Mouse (Mus musculus) neural tube, embryonic 12.5 days (tissue): ENCODE measurements around the gene Wdr11. TPM values are rescaled to one million over a fixed set of nuclear protein-coding genes. Genes with fewer than 3 reads are reported as not detected.

Experiments
- ATAC-seq: fragments of 200-750 bp; cut with Nextera tagmentation; 2 replicates; pipeline ENCODE4 v1.8.0; 2017; ENCODE audit warnings: low read depth, mild to moderate bottlenecking, moderate TSS enrichment, moderate library complexity; ENCODE audit not compliant: low FRiP score
- H3K27ac ChIP-seq: fragments of 300-500 bp; sonication (generic); 2 replicates; pipeline ENCODE4 v1.5.1; 2016
- H3K27me3 ChIP-seq: fragments of 300-500 bp; sonication (generic); replicated peaks from 2 replicates; pipeline ENCODE4 v1.6.1; 2016; ENCODE audit warnings: mild to moderate bottlenecking
- H3K36me3 ChIP-seq: fragments of 300-500 bp; sonication (generic); 2 replicates; pipeline ENCODE4 v1.6.1; 2016; ENCODE audit warnings: mild to moderate bottlenecking
- H3K4me1 ChIP-seq: fragments of 300-500 bp; sonication (generic); 2 replicates; pipeline ENCODE4 v1.6.1; 2016
- H3K4me2 ChIP-seq: fragments of 300-500 bp; sonication (generic); replicated peaks from 2 replicates; pipeline ENCODE4 v1.6.1; 2016; ENCODE audit warnings: mild to moderate bottlenecking
- H3K4me3 ChIP-seq: fragments of 300-500 bp; sonication (generic); 2 replicates; pipeline ENCODE4 v1.5.1; 2016
- H3K9ac ChIP-seq: fragments of 300-500 bp; sonication (generic); 2 replicates; pipeline ENCODE4 v1.6.1; 2016; ENCODE audit warnings: mild to moderate bottlenecking
- H3K9me3 ChIP-seq: fragments of 300-500 bp; sonication (generic); 2 replicates; pipeline ENCODE4 v1.6.1; 2016; ENCODE audit warnings: mild to moderate bottlenecking
- WGBS: fragments of 180-500 bp; shearing (Covaris S2); methylation state at CpG from one replicate; pipeline ENCODE4 v1.1.7; 2016; 5-methylcytosine and 5-hydroxymethylcytosine counted together
- polyA plus RNA-seq: library from polyadenylated mRNA; unstranded; fragments of >200 nt; fragmentation: Nextera tagmentation; extraction: Ambion mirVana; gene quantifications from 2 replicates; pipeline ENCODE4 v1.2.1, GENCODE M21; 2016

The Wdr11 gene
- polyA plus RNA-seq = 41.3 and 43.7 TPM in 2 replicates

- no peaks in the 10 kb centered on the region for H3K36me3 ChIP-seq
- WGBS = 3% methylated on average over 37 of the region's 37 CpGs
These were observed at the start of gene Wdr11 for GRCm38 (mm10) chr7:129591371-129592131. TSS of gene Wdr11 (plus strand) at chr7:129591863.

GRCm38 (mm10) chr7:129567541-129567940 is 24.1 kb upstream of the Wdr11 start:
- WGBS = 77% methylated on average over 1 of the region's 1 CpGs
- Histone ChIP-seq H3K27ac (no peak overlapping the region), H3K4me1 (no peaks in the 10 kb centered on the region)

More at GRCm38 (mm10) chr7:129591371-129592131, at the start of gene Wdr11:
- peak within 1 kb of the TSS; percentile 72 for H3K27ac ChIP-seq
- peak within 1 kb of the TSS; percentile 61 for H3K4me3 ChIP-seq
- no peaks in the 10 kb centered on the region for H3K9me3 ChIP-seq
- ATAC-seq = peak; percentile 88
- H3K9ac ChIP-seq = peak within 1 kb of the TSS; percentile 75
- H3K4me2 ChIP-seq = peak within 1 kb of the TSS; percentile 62
- H3K27me3 ChIP-seq = no peaks in the 10 kb centered on the region
- peaks cover 4% of the 10 kb centered on the region; the same call in 1 of the 2 replicates for H3K4me1 ChIP-seq

GRCm38 (mm10) chr7:129568338-129568737 is 23.3 kb upstream of the Wdr11 start:
- peak; percentile 66; the same call in 1 of the 2 replicates for ATAC-seq
- Histone ChIP-seq H3K4me1 (no peaks in the 10 kb centered on the region), H3K27me3 (no peaks in the 10 kb centered on the region), H3K4me3 (no peak overlapping the region), H3K9ac (no peak overlapping the region), H3K36me3 (no peaks in the 10 kb centered on the region), H3K27ac (no peak overlapping the region), H3K9me3 (no peaks in the 10 kb centered on the region), H3K4me2 (no peak overlapping the region)
- WGBS = 24% methylated on average over 2 of the region's 2 CpGs

More at GRCm38 (mm10) chr7:129567541-129567940, 24.1 kb upstream of the Wdr11 start:
- no peaks in the 10 kb centered on the region for H3K9me3 ChIP-seq
- H3K4me2 ChIP-seq = no peak overlapping the region
- H3K36me3 ChIP-seq = no peaks in the 10 kb centered on the region
- H3K4me3 ChIP-seq = no peak overlapping the region
- H3K9ac ChIP-seq = no peak overlapping the region
- ATAC-seq = no peak
- H3K27me3 ChIP-seq = no peaks in the 10 kb centered on the region

- no peak for ATAC-seq
- 81% methylated on average over 4 of the region's 4 CpGs for WGBS
- no peak overlapping the region for H3K27ac ChIP-seq
- H3K27me3 ChIP-seq = no peaks in the 10 kb centered on the region
- no peak overlapping the region for H3K4me2 ChIP-seq
- H3K4me1 ChIP-seq = no peaks in the 10 kb centered on the region
- H3K9ac ChIP-seq = no peak overlapping the region
- no peak overlapping the region for H3K4me3 ChIP-seq
- no peaks in the 10 kb centered on the region for H3K36me3 ChIP-seq
- no peaks in the 10 kb centered on the region for H3K9me3 ChIP-seq
These were observed 17.2 kb upstream of the Wdr11 start for GRCm38 (mm10) chr7:129574471-129574870.

GRCm38 (mm10) chr7:129575110-129575784 is 16.4 kb upstream of the Wdr11 start:
- Histone ChIP-seq H3K36me3 (no peaks in the 10 kb centered on the region), H3K27ac (no peak overlapping the region), H3K4me2 (no peak overlapping the region), H3K9me3 (no peaks in the 10 kb centered on the region), H3K4me3 (no peak overlapping the region), H3K27me3 (no peaks in the 10 kb centered on the region), H3K9ac (no peak overlapping the region), H3K4me1 (no peaks in the 10 kb centered on the region)
- 19% methylated on average over 7 of the region's 7 CpGs for WGBS
- no peak for ATAC-seq

GRCm38 (mm10) chr7:129592132-129592745 is 576 bp downstream of the Wdr11 start:
- Histone ChIP-seq H3K4me1 (peaks cover 4% of the 10 kb centered on the region; the same call in 1 of the 2 replicates), H3K9me3 (no peaks in the 10 kb centered on the region), H3K36me3 (peaks cover 6% of the 10 kb centered on the region; the same call in 1 of the 2 replicates), H3K9ac (peak overlapping the region; percentile 75), H3K4me3 (peak overlapping the region; percentile 61), H3K4me2 (peak overlapping the region; percentile 62), H3K27ac (peak overlapping the region; percentile 72), H3K27me3 (no peaks in the 10 kb centered on the region)
- no peak for ATAC-seq
- WGBS = 3% methylated on average over 13 of the region's 13 CpGs

GRCm38 (mm10) chr7:129597186-129597585 is 5.5 kb downstream of the Wdr11 start:
- Histone ChIP-seq H3K27ac (no peak overlapping the region), H3K36me3 (peaks cover 23% of the 10 kb centered on the region), H3K9ac (no peak overlapping the region), H3K9me3 (no peaks in the 10 kb centered on the region), H3K4me2 (no peak overlapping the region), H3K4me3 (no peak overlapping the region), H3K27me3 (no peaks in the 10 kb centered on the region), H3K4me1 (no peaks in the 10 kb centered on the region)
- 96% methylated on average over 2 of the region's 2 CpGs for WGBS
- ATAC-seq = no peak

- no peaks in the 10 kb centered on the region for H3K9me3 ChIP-seq
- no peaks in the 10 kb centered on the region for H3K27me3 ChIP-seq
- no peak overlapping the region for H3K4me3 ChIP-seq
- H3K9ac ChIP-seq = no peak overlapping the region
- WGBS = 94% methylated on average over 8 of the region's 8 CpGs
- ATAC-seq = no peak
- peaks cover 64% of the 10 kb centered on the region for H3K36me3 ChIP-seq
- no peaks in the 10 kb centered on the region for H3K4me1 ChIP-seq
- H3K27ac ChIP-seq = no peak overlapping the region
- no peak overlapping the region for H3K4me2 ChIP-seq
These were observed 14.6 kb downstream of the Wdr11 start for GRCm38 (mm10) chr7:129606291-129606690.

GRCm38 (mm10) chr7:129621141-129621540 is 29.5 kb downstream of the Wdr11 start:
- no peak overlapping the region for H3K4me2 ChIP-seq
- H3K9ac ChIP-seq = no peak overlapping the region

GRCm38 (mm10) chr7:129630351-129630750 is 38.7 kb downstream of the Wdr11 start:
- H3K27me3 ChIP-seq = no peaks in the 10 kb centered on the region
- no peak for ATAC-seq
- H3K4me2 ChIP-seq = no peak overlapping the region
- no peak overlapping the region for H3K9ac ChIP-seq
- H3K36me3 ChIP-seq = peaks cover 74% of the 10 kb centered on the region
- H3K4me1 ChIP-seq = no peaks in the 10 kb centered on the region
- H3K27ac ChIP-seq = no peak overlapping the region
- no peaks in the 10 kb centered on the region for H3K9me3 ChIP-seq
- 94% methylated on average over 7 of the region's 7 CpGs for WGBS
- no peak overlapping the region for H3K4me3 ChIP-seq

More at GRCm38 (mm10) chr7:129621141-129621540, 29.5 kb downstream of the Wdr11 start:
- Histone ChIP-seq H3K36me3 (peaks cover 62% of the 10 kb centered on the region), H3K27me3 (no peaks in the 10 kb centered on the region), H3K27ac (no peak overlapping the region), H3K4me3 (no peak overlapping the region), H3K4me1 (no peaks in the 10 kb centered on the region), H3K9me3 (no peaks in the 10 kb centered on the region)
- no peak for ATAC-seq
- 89% methylated on average over 5 of the region's 5 CpGs for WGBS

GRCm38 (mm10) chr7:129631453-129631852 is 39.8 kb downstream of the Wdr11 start:
- peaks cover 74% of the 10 kb centered on the region for H3K36me3 ChIP-seq
- H3K4me1 ChIP-seq = no peaks in the 10 kb centered on the region
- no peaks in the 10 kb centered on the region for H3K9me3 ChIP-seq
- H3K9ac ChIP-seq = no peak overlapping the region
- no peak for ATAC-seq
- H3K27me3 ChIP-seq = no peaks in the 10 kb centered on the region
- WGBS = 93% methylated on average over 6 of the region's 6 CpGs
- no peak overlapping the region for H3K4me2 ChIP-seq
- H3K4me3 ChIP-seq = no peak overlapping the region
- no peak overlapping the region for H3K27ac ChIP-seq
